Mouse (Mus musculus) liver, embryonic 16.5 days (tissue): ENCODE data around the gene Mras. TPM values are rescaled to one million over a fixed set of nuclear protein-coding genes. Genes with fewer than 3 reads are reported as not detected.

Experiments used
- ATAC-seq: fragments of 200-750 bp; cut with Nextera tagmentation; 2 replicates; pipeline ENCODE4 v1.8.0; 2017; ENCODE audit warnings: low read depth, mild to moderate bottlenecking, moderate number of reproducible peaks, moderate library complexity
- H3K27ac ChIP-seq: fragments of 300-500 bp; sonication (generic); 2 replicates; pipeline ENCODE4 v1.5.1; 2014; ENCODE audit warnings: mild to moderate bottlenecking, low read length
- H3K27me3 ChIP-seq: fragments of 300-500 bp; sonication (generic); 2 replicates; pipeline ENCODE4 v1.6.1; 2014; ENCODE audit warnings: low read depth, low read length, mixed read lengths; ENCODE audit not compliant: control insufficient read depth, insufficient read depth
- H3K36me3 ChIP-seq: fragments of 300-500 bp; sonication (generic); 2 replicates; pipeline ENCODE4 v1.6.1; 2014; ENCODE audit warnings: mild to moderate bottlenecking; ENCODE audit not compliant: control insufficient read depth, insufficient read depth
- H3K4me1 ChIP-seq: fragments of 300-500 bp; sonication (generic); 2 replicates; pipeline ENCODE4 v1.6.1; 2014; ENCODE audit warnings: low read depth, low read length, mixed read lengths; ENCODE audit not compliant: control insufficient read depth
- H3K4me2 ChIP-seq: fragments of 300-500 bp; sonication (generic); 2 replicates; pipeline ENCODE4 v1.6.1; 2014; ENCODE audit warnings: low read depth, low read length, mixed read lengths
- H3K4me3 ChIP-seq: fragments of 300-500 bp; sonication (generic); 2 replicates; pipeline ENCODE4 v1.5.1; 2014; ENCODE audit warnings: low read depth, mild to moderate bottlenecking, low read length
- H3K9ac ChIP-seq: fragments of 300-500 bp; sonication (generic); 2 replicates; pipeline ENCODE4 v1.6.1; 2014; ENCODE audit warnings: low read depth, low read length
- H3K9me3 ChIP-seq: fragments of 300-500 bp; sonication (generic); replicated peaks from 2 replicates; pipeline ENCODE4 v1.6.1; 2016; ENCODE audit warnings: low read length; ENCODE audit not compliant: control insufficient read depth
- WGBS: fragments of 180-500 bp; shearing (Covaris S2); extraction: QIAGEN DNeasy Blood & Tissue Kit; methylation state at CpG from one replicate; pipeline ENCODE4 v1.1.7; 2014; ENCODE audit not compliant: insufficient replicate concordance; 5-methylcytosine and 5-hydroxymethylcytosine counted together
- polyA plus RNA-seq: library from polyadenylated mRNA; unstranded; fragments of >200 nt; fragmentation: Nextera tagmentation; extraction: Ambion mirVana; gene quantifications from 2 replicates; pipeline ENCODE4 v1.2.1, GENCODE M21; 2015

Gene Mras
- polyA plus RNA-seq, 1 experiment from 2014 or later, result 3.8 TPM

DNA sequence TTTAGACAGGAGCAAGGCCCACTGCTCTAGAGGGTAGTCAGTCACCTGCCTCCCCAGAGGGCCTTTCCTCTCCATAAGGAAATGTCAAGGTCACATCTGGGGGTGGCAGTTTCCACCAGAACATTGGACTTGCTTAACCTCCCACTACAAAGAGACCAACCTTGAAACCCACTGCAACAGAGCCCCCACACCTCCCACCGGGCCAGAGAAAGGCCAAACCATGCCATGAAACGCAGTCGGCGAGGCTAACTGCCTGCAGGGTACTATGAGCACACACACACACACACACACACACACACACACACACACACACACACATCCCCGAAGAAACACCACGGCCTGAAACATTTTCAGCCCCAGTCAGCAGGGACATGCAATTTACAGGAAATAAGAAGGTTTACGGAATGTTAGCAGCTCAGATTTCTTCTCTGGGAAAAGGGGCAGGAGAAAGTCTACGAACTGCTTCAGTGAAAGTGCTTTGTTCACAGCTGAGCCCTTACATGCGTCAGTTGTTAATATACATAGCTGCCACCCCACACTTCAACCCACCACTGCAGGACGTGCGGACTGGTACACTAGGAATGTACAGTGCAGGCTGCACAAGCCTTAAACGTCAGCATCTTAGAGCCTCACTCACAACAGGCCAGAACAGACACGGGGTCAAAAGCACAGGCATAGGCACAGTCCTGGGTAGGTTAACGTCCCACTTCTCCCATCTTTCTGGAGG lies 2.1 kb downstream of the Mras start:
- H3K4me3 ChIP-seq, result no peak overlapping the region; the same call in 1 of the 2 replicates
- H3K4me1 ChIP-seq, result no peaks in the 10 kb centered on the region; the same call in 1 of the 2 replicates
- no peak for ATAC-seq
- H3K4me2 ChIP-seq, result peak overlapping the region; percentile 69
- no peak overlapping the region for H3K27ac ChIP-seq
- WGBS, result 55% methylated on average over 14 of the region's 14 CpGs
- no peak overlapping the region for H3K9ac ChIP-seq
- H3K27me3 ChIP-seq, result peaks cover 36% of the 10 kb centered on the region
- H3K9me3 ChIP-seq, result no peaks in the 10 kb centered on the region
- H3K36me3 ChIP-seq, result no peaks in the 10 kb centered on the region

DNA sequence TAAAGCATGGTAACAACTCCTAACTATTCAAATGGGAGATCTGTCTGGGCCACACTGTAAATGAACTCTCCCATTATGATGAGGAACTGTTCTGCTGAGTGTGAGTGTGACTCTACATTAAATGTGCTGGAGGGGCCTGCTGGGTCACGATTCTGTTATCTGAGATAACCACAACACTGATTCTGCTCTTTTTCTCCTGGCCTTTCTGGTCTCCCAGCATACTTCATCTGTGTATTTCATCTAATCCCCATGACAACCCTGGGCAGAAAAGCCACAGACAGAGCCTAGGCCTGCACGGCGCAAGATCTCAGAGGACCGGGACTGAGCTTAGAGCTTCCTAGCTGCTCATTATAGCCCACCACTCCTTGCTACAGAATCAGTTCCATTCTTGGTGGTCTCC lies 4.7 kb downstream of the Mras start:
- H3K4me2 ChIP-seq, result no peak overlapping the region
- 0 out of 2 replicates have a peak, but pooled peaks have one; percentile 35 for ATAC-seq
- no peak overlapping the region for H3K9ac ChIP-seq
- H3K36me3 ChIP-seq, result no peaks in the 10 kb centered on the region
- WGBS, result 18% methylated on average over 4 of the region's 4 CpGs
- H3K4me1 ChIP-seq, result no peaks in the 10 kb centered on the region; the same call in 1 of the 2 replicates
- H3K27me3 ChIP-seq, result peaks cover 23% of the 10 kb centered on the region
- no peaks in the 10 kb centered on the region for H3K9me3 ChIP-seq
- H3K4me3 ChIP-seq, result no peak overlapping the region
- H3K27ac ChIP-seq, result no peak overlapping the region

DNA sequence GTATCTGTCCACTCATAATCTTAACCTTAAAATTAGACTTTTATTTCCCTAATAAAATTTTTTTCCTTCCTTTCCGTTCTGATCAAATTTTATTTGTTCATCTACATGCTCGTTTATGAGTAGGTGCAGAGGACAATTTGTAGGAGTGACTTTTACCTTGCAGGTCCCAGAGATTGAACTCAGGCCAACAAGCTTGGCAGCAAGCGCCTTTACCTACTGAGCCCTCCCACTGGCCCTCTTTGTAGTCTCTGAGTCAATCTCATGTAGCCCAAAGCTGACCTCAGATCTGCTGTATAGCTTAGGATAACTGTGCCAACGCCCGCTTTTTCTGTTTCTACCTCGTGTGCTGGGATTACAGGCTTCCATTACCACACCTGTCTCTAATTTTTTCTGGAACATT lies 5.2 kb downstream of the Mras start:
- Histone ChIP-seq H3K9me3 (no peaks in the 10 kb centered on the region), H3K27ac (no peak overlapping the region), H3K4me2 (no peak overlapping the region), H3K4me1 (no peaks in the 10 kb centered on the region), H3K36me3 (no peaks in the 10 kb centered on the region), H3K27me3 (peaks cover 18% of the 10 kb centered on the region), H3K4me3 (no peak overlapping the region), H3K9ac (no peak overlapping the region)
- no peak for ATAC-seq
- WGBS, result 54% methylated on average over 6 of the region's 6 CpGs

DNA sequence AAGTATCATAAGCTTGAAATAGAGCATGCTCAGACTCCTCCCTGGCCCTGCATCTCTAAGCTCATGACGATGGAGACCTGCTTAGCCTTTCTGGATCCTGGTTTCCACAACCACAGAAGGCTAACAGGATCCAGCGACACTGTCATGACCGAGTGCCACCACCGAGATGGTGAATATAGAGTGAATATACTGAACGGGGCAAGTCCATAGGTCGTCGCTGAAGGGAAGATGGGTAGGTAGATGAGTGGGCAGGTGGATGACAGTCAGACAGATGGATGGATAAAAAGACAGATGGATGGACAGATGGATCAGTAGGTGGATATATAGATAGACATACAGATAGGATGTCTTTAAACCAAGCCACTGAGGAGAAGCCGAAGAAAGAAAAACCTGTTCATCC lies 5.8 kb downstream of the Mras start:
- 77% methylated on average over 8 of the region's 8 CpGs for WGBS
- no peaks in the 10 kb centered on the region for H3K9me3 ChIP-seq
- H3K9ac ChIP-seq, result no peak overlapping the region
- no peak overlapping the region for H3K4me3 ChIP-seq
- H3K36me3 ChIP-seq, result no peaks in the 10 kb centered on the region
- H3K4me2 ChIP-seq, result no peak overlapping the region
- no peak for ATAC-seq
- no peak overlapping the region for H3K27ac ChIP-seq
- H3K4me1 ChIP-seq, result no peaks in the 10 kb centered on the region
- H3K27me3 ChIP-seq, result peaks cover 12% of the 10 kb centered on the region

DNA sequence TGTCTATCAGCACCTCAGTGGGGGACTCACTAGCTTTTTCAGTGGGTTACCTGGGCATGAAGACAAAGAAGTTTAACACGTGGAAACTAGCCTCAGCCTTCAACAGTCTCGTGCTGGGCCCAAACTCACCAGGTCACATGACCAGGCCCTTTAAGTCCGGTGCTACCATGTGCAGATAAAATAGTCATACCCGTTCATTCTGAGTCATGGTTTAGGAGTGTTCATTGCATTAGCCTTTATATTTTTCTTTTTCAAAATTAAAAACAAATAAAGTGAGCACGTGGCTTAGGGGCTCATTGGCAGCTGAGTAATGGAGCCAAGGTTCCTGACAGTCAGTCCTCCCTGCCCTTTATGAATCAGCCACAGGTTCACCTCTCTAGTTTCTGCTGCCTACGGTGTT lies 6.4 kb downstream of the Mras start:
- Histone ChIP-seq H3K9ac (no peak overlapping the region), H3K4me3 (no peak overlapping the region), H3K27me3 (peaks cover 6% of the 10 kb centered on the region), H3K27ac (no peak overlapping the region), H3K36me3 (no peaks in the 10 kb centered on the region), H3K4me2 (no peak overlapping the region), H3K9me3 (no peaks in the 10 kb centered on the region), H3K4me1 (no peaks in the 10 kb centered on the region)
- ATAC-seq, result no peak
- 60% methylated on average over 6 of the region's 6 CpGs for WGBS

DNA sequence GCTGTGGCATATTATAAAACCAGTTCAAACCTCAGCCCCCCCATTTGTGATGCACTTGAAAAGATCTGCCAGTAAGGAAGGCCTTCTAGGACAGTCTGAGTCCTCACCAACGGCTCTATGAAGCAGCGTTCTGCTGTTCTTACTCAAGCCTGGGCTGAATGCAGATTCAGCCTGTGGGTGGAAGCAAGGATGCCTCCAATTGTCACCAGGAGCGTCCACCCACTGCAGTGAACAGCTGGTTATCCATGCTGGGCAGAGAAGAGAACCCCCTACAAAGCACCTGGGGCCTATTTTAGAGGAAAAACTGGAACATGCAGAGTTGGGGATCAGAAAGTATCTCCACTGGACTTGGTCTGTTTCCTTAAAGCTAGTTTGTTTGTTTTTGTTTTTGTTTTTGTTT lies 7.3 kb downstream of the Mras start:
- H3K27ac ChIP-seq, result no peak overlapping the region
- 63% methylated on average over 3 of the region's 3 CpGs for WGBS
- no peak overlapping the region for H3K9ac ChIP-seq
- no peaks in the 10 kb centered on the region for H3K36me3 ChIP-seq
- no peaks in the 10 kb centered on the region; the same call in 1 of the 2 replicates for H3K4me1 ChIP-seq
- no peak for ATAC-seq
- no peaks in the 10 kb centered on the region for H3K27me3 ChIP-seq
- H3K4me3 ChIP-seq, result no peak overlapping the region
- H3K9me3 ChIP-seq, result no peaks in the 10 kb centered on the region
- H3K4me2 ChIP-seq, result no peak overlapping the region

DNA sequence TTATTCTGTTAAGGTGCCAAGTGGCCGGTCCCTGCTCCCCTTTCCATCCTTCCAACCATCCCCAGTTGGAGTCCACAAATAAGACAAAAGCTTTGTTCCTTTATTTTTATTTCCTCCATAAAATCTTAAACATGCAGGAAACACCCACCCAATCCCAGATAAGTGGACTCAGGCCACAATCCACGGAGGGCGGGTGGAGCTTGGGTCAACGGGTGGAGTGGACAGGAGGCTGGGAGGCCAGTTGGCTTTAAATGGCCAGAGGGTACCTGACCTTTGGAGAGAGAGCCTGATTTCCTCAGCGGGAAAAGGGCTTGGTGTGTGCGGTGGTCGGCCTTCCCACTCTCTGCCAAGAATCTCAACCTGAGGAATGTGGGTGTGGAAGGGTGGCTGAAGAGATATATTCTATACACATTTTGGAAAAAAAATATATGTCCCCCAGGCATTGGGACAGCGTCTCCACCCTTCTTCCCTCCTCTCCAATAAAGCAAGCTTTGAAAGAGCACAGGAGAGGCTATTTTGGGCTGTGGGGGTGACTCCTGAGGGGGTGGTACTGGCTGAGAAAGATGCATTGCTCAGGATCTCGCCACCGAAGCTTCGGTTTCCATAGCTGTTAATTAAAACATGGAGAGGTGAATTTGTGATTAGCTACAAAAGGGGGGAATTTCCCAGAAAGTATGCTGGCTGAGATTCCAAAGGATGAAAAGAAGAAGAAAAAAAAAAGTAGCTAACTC lies 8.4 kb downstream of the Mras start:
- H3K36me3 ChIP-seq, result no peaks in the 10 kb centered on the region
- no peak overlapping the region for H3K27ac ChIP-seq
- H3K4me1 ChIP-seq, result no peaks in the 10 kb centered on the region; the same call in none of the 2 replicates
- no peak for ATAC-seq
- no peaks in the 10 kb centered on the region for H3K27me3 ChIP-seq
- H3K4me2 ChIP-seq, result no peak overlapping the region
- no peaks in the 10 kb centered on the region for H3K9me3 ChIP-seq
- H3K4me3 ChIP-seq, result no peak overlapping the region
- H3K9ac ChIP-seq, result no peak overlapping the region
- 66% methylated on average over 11 of the region's 11 CpGs for WGBS

DNA sequence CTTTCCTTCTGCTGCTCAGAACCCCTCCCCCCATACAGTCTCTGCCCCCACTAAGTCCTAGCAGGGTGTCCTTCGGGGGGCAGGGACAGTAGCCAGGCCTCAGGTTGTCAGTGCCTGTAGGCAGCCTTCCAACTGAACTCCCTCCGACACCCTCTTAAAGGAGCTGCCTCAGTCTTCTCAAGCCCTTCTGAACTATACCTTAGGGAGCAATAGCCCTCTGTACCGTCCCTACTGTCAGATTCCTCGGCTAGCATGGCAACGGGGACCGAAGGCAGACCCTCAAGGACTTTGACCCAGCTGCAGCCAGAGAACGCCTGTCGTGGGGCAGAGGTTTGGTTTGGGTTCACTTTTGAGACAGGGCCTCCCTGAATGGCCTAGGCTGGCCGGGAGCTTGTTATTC lies 11.9 kb downstream of the Mras start:
- H3K9me3 ChIP-seq, result no peaks in the 10 kb centered on the region
- no peaks in the 10 kb centered on the region for H3K27me3 ChIP-seq
- 57% methylated on average over 9 of the region's 9 CpGs for WGBS
- 0 out of 2 replicates have a peak overlapping the region, but pooled peaks have one; percentile 2 for H3K4me2 ChIP-seq
- peaks cover 4% of the 10 kb centered on the region for H3K4me1 ChIP-seq
- no peak overlapping the region for H3K4me3 ChIP-seq
- no peak for ATAC-seq
- H3K9ac ChIP-seq, result no peak overlapping the region
- no peaks in the 10 kb centered on the region for H3K36me3 ChIP-seq
- H3K27ac ChIP-seq, result no peak overlapping the region; the same call in 1 of the 2 replicates

DNA sequence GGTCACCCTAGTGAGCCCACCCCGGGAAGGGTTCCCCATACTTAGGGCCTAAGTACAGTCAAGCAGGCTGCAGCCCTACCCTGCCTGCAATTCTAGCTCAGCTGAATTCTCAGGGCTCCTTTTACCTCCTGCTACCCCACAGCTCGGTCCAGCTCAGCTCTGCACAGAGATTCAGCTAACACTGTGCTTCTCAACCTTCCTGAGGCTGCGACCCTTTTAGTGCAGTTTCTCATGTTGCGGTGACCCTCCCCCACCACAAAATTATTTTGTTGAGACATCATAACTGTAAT lies 12.7 kb downstream of the Mras start:
- ATAC-seq, result no peak
- H3K9ac ChIP-seq, result no peak overlapping the region
- no peaks in the 10 kb centered on the region for H3K27me3 ChIP-seq
- peaks cover 4% of the 10 kb centered on the region for H3K4me1 ChIP-seq
- H3K27ac ChIP-seq, result 0 out of 2 replicates have a peak overlapping the region, but pooled peaks have one; percentile 7
- no peaks in the 10 kb centered on the region for H3K36me3 ChIP-seq
- H3K4me2 ChIP-seq, result no peak overlapping the region
- 51% methylated on average over 4 of the region's 4 CpGs for WGBS
- no peak overlapping the region for H3K4me3 ChIP-seq
- H3K9me3 ChIP-seq, result no peaks in the 10 kb centered on the region
